Mouse (Mus musculus): ENCODE measurements around the gene Dyx1c1. TPM values are rescaled to one million over a fixed set of nuclear protein-coding genes. Genes with fewer than 3 reads are reported as not detected.

The Dyx1c1 gene
- total RNA-seq, 2 experiments from 2014 or later = 0.30 to 0.57 TPM

DNA sequence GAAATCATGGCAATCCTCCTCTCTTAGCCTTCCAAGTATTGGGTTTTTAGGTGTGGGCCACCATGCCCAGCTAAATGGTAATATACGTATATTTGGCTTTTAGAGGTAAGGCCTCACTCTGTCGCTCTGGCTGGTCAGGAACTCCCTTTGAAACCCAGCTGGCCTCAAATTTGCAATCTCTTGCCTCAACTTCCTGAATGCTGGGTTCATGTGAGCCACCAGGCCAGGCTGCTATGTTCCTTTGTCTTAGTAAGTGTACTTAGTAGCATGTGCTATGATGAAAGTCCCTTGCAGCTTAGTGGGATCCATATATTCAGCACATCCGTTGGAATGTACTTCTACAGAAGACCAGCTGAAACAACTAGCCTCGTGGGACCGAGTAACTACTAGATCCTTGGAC is 16.1 kb downstream of the Dyx1c1 start:
- DNase-seq = no peak

DNA sequence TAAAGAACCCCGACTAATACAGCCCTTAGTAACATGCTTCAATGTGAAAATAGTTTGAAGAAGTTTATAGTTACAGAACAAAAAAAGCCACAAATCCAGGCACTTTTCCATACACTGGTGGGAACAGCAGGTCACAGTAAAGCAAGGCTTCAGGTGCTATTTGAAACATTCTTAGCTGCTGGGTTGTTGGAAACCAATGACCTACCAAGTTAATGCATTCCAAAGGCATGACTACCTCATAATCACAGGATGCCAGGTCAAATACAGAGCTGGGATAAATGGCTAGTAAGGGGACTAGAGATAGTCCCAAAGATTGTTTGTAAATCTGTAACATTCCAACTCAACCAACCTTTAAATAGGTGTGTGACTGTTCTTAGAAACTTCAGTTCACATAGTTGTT is 16.7 kb downstream of the Dyx1c1 start:
- DNase-seq = no peak

DNA sequence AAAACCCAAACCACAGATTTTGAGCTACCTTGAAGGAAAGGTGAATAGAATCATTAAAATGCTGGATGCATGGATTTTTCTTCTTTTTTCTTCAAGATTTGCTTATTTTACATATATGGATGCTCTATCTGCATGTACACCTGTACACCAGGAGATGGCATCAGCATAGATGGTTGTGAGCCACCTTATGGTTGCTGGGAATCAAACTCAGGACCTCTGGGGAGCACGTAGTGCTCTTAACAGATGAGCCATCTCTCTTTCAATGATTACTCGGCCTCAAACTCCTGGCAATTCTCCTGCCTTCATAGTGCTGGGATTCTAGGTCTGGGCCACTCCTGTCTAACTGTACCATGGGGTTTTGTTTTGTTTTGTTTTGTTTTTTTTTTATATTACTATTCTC is 24.5 kb downstream of the Dyx1c1 start:
- no peak for DNase-seq

DNA sequence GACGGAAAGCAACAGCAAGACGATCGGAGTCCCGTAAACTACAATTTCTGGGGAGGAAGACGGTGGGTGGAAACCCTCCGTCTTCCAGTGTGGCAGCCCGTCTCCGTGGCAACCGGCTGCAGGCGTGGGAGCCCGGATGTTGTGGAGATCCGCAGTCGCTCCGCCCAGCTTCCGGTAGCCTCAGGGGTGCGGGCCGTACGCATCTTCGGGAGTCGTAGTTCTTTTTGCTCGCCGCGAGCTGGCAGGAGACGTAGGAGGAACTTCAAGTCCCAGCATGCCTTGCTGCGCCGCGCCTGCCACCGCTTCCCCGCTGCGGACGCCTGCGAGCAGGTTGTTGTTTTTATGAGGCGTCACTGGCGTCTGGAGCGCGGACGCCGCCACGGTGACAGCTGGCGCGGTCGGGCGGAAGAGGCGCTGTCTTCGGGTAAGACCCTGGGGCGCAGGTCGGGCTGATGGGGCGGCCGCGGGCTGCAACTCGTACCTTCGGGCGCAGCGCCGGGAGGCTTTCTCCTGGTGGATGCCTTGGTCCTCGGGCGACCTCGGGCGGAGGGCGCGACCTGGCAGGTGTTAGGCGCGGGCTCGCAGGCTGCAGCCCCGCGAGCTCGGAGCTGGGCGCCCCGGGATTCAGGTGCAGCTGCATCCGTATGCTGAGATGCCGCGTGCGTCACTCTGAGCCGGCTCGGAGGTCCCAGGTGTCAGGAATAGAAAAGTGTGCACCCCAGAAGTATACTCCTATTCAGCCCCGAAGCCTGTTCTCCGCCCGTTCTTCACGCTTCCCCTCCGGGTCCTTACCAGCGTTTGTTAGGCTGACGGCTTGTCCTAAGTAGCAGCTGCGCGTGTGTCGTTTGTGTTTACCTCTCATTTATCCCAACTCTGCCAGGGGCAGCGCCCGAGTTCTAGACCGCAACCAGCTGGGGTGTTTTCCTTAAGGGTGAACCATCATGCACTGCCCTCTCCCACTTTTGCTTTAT is 26.9 kb downstream of the Dyx1c1 start, which contains the start of the genes Ccpg1os and Ccpg1:
TSS of gene Ccpg1os (minus strand) at position 133 of the 971 bp plus-strand sequence.
TSS of gene Ccpg1 (plus strand) at position 180 of the 971 bp plus-strand sequence.
- peak; percentile 95 to 98 for DNase-seq

DNA sequence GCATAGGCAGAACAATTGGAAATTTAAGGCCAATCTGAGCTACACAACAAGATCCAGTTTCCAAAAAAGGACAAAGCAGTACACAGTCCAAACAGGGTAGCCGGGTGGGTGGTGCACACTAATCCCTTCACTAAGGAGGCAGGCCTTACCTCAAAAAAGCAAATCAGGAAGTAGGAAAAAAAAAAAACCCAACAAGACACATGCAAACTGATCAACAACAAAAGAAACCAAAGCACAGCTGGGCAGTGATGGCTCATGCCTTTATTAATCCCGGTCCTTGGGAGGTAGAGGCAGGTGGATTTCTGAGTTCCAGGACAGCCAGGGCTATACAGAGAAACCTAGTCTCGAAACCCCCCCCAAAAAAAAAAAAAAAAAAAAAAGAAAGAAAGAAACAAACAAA is 29.1 kb downstream of the Dyx1c1 start:
- no peak for DNase-seq

DNA sequence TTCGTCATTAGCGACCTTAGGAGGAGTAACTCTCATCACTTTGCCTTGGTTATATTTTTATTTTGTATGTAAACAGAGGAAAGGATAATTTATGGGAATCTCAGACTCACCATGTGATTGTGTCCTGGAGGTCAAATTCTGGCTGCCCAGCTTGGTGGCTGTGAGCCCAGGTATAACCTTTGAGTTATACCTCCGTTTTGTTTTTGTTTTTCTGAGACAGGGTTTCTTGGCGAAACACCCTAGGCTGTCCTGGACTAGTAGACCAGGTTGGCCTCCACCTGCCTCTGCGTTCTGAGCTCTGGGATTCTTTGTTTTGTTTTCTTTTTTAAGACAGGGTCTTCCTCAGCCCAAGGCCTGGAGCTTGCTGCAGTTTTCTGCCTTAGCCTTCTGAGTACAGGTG is 30.1 kb downstream of the Dyx1c1 start:
- no peak for DNase-seq

DNA sequence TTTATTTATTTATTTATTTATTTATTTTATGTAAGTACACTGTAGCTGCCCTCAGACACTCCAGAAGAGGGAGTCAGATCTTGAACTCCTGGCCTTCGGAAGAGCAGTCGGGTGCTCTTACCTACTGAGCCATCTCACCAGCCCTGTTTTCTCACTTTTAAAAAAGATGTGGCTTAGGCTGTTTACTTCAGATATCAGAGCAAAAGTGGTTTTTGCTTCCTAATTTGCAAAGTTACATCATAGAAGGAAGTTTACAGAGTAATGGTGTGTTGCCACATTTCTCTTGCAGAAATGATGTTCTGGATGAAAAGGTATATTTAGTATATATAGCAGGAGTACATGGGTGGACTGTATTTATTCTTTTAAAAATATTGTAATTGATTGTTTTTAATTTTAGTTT is 32.8 kb downstream of the Dyx1c1 start:
- no peak for DNase-seq

DNA sequence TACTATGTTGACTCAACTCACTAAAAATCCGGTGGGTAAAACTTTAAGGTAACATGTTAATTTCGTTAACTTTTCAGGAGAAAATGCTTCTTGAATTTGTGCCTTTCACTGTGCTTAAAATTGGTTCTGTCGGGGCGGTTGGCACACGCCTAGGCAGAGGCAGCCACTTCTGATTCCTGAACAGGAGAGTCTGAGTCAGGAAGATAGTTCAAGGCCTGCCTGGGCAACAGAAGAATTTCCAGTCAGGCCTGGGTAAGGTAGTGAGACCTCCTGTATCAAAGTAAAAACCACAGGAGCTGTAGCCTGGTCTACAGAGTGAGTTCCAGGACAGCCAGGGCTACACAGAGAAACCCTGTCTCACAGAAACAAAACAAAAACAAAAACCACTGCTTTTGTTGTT is 34.0 kb downstream of the Dyx1c1 start:
- no peak for DNase-seq

DNA sequence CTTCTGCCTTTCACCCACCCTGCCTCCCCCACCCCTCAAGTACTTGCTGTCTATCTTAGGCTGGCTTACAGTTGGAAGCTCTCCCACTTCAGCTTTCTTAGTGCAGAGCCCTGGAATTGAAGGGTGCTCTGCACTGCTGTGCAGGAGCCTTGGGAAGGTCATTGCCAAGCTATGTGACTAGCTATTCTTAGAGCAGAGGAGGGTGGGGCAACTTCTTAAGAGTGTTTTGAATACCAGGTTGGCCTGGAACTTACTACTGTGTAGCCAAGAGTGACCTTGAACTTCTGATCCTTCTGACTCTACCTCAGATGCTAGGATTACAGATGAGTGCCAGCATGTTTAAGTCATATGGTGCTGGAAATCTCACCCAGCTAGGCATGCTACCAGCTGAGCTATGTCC is 37.6 kb downstream of the Dyx1c1 start:
- no peak for DNase-seq

DNA sequence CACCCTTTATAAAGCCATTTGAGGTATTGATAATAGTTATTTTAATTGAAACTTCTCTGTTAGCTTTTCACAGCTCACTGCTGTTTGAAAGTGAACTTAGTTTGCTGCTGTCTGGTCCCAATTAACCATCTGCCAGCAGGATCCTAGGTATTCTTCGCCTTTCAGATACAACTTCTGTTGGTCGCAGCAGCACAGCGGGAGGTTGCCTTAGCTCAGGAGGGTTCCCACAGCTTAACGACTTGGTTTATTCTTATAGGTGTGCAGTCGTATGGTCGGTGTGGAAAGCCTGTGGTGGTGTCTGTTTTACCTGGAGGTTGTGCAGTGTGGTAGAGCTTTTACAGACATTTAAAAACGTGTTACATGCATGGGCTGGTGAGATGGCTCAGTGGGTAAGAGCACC is 38.2 kb downstream of the Dyx1c1 start:
- no peak for DNase-seq

DNA sequence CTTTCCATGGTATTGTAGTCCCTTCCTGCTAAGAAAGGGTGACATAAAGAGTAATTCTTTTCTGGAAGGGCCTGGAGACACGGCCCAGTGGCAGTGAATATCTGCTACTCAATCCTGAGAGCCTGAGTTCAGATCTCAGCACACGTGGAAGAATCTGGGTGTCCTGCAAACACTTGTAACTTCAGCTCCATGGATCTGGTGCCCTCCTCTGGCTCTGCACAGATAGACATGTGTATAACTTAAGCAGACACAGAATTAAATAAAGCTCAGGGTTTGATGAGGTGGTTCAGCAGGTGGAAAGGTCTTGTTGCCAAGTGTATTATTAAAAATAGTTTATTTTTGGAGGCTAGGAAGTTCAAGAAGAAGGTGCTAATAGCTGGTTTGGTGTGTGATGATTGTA is 41.9 kb downstream of the Dyx1c1 start:
- no peak for DNase-seq

DNA sequence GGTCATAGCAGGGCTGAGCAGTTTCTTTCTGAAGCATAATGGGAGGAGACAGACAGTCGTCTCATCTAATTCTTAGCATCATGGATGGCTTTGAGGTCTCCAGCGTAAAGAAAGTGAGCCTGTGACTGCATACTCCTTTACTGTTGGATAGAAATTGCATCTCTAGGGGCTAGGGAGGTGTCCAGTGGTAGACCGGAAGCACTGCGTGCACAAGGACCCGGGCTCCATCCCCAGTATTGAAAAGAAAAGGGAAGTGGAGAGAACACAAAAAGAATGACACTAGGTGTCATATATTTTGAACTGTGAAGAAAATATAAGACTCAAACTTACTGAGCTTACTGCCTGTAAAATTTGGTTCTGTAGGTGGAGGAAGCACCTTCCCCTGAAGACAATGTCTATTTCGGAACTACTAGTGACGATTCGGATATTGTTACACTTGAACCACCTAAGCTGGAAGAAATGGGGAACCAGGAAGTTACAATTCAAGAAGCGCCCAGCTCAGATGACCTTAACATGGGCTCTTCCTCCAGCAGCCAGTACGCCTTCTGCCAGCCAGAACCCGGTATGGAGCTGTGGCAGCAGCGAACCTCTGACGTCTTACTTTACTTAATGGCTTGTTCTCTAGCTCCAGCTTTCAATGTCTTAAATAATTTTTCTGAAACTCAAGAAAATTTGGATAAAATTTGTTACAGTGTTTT is 42.9 kb downstream of the Dyx1c1 start:
- DNase-seq = no peak

DNA sequence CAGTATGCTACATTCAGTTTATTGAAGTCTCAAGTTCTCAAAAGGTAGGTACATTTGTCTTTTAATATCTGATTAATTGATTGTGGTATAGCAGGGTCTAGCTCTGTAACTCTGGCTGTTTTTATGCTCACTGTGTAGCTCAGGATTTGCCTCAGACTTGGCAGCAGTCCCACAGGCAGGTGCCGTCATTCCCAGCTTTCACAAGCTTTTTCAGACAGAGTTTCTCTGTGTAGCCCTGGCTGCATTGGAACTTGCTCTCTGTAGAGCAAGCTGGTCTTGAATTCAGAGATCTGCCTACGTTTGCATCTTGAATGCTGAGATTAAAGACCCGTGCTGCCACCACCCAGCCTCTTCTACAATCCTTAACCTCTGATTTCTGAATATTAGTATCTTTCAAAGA is 43.6 kb downstream of the Dyx1c1 start:
- no peak for DNase-seq

DNA sequence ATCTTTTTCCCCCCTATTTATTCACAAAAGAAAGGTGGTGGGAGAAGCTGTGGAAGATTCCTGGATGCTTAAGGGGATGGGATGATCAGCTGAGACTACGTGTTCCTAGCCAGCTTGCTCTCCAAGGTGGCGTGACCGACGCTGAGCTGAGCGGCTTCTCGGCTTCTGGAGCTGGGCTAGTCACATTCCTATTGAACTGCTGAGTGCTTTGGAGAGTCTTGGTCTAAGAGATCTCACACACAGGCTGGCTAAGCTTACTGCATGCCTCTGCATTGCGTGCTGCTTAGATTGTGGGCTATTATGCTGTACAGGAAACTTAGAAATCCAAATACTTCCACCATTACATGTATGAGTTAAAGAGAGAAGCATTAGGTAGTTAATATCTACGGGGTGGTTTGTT is 45.5 kb downstream of the Dyx1c1 start:
- DNase-seq = no peak

DNA sequence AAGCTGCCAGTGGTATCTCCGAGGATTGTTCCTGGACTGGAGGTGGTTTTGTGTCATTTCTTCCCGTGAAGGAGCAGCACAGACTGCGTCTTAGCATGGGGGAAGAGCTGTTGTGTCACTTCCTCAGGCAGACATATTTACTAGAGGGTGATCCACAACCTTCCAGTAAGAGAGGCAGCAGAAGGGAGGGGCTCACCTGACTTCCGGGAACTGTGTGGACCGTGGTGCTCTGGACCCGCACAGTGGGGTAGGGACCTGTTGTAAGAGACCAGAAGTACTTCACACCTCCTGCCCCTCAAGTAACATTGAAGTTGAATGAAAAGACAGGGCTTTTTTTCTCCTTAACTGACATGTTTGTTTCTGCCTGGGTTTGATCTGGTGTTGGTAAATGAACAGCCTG is 46.5 kb downstream of the Dyx1c1 start:
- DNase-seq = no peak

DNA sequence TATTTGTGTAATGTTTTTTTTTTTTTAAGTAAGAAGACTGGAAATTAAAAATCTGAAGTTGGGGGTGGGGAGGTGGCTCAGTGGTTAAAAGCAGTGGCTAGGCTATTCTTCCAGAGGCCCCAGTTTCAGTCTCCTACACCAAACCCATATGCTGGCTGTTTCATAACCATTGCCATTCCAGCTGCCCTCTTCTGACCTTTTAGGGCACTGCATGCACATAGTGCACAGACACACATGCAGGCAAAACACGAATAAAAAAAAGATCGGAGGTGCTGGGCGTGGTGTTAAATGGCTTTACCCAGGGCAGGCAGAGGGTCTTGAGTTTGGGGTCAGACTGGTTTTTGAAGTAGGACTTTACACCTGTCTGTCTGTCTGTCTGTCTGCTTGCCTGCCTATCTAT is 47.6 kb downstream of the Dyx1c1 start:
- no peak for DNase-seq

DNA sequence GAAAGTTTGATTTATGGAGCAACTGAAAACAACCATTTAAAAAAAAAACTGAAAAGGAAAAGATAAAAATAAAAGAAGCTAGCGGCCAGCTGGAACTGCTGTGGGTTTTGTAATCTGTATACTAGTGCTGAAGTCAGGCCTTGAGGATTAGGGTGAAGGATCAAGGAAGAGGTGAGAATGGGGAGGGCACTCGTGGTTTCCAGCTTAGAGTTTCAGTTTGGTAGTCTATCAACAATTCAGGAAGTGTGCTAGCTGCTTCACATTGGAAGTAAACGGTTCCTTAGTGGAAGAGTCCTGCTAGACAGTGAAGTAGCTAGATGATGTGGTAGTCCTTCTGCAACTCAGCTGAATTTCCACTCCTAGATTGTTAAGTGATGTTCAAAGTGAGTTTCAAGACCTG is 49.8 kb downstream of the Dyx1c1 start:
- DNase-seq = no peak

DNA sequence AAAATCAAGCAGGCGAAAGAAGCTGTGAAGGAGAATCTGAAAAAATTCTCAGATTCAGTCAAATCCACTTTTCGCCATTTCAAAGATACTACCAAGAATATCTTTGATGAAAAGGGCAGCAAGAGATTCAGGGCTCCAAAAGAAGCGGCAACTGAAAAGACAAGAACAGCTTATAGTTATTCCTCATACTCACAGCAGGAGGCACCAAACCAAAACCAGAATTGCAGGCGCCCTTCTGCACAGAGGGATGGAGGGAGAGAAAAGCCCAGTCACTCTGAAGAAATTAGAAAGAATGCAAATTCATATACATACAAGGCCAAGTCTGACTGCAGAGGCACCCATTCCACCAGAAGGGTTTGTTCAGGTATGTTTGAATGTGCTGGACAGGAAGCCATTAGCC is 54.0 kb downstream of the Dyx1c1 start:
- DNase-seq = no peak

DNA sequence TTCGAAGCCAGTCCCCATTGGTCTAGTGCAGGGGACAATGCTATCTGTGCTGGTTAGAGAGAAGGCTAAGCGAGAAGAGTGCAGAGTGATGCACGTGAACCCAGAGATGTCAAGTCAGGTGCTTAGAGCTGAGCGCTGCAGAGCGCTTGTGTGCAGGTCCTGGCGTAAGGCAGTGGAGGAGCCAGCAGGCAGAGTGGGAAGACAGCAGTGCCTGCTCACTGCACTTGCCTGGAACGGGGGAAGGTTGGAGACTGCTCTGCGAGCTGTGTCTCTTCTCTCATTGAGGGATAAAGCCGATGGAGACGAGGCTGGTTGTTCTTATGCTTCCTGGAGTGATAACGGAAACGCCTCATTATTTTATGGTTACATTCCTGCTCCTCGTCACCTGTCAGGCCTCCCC is 56.1 kb downstream of the Dyx1c1 start:
- no peak for DNase-seq

DNA sequence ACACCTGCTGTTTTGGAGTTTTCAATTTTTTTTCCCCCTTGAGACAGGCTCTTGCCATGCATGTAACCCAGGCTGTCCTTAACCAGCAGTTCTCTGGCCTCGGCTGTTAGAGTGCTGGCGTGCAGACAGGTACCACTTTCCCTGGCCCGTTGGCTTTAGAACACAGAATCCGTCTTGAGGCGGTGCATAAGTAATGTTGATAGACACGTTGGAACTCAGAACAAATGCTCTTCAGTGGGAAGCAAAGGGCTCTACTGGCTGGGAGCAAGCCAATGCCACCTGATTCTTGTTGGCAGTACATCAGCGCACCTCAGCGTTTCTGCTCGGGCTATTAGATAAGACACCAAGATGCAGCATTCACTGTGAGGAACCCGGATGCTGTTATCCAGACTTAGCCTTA is 61.3 kb downstream of the Dyx1c1 start:
- DNase-seq = no peak

DNA sequence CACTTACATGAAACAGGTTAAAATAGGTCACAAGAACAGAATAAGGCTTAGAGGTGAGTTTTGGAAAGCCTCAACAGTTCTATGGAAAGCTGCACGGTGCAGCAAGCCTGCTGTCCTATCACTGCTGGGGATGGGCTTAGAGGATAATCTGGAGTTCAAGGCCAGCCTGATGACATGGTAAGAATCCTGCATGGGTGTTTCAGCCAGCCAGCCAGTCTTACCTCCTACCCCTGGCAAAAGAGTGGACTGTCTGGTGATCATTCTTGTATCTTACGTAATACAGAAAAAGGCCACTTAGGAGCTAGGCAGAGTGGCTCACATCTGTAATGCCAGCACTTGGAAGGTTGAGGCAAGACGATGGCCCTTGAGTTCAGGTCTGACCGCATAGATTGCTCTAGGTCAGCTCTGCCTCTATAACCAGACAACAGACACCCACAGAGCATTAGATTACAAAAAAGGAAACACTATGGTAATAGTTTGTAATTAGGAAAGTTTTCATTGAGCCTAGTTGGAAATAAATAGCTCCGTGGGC is 62.0 kb downstream of the Dyx1c1 start:
- no peak for DNase-seq
